8 mouse cellular contexts compared by ENCODE assay signal in the genomic region with DNA sequence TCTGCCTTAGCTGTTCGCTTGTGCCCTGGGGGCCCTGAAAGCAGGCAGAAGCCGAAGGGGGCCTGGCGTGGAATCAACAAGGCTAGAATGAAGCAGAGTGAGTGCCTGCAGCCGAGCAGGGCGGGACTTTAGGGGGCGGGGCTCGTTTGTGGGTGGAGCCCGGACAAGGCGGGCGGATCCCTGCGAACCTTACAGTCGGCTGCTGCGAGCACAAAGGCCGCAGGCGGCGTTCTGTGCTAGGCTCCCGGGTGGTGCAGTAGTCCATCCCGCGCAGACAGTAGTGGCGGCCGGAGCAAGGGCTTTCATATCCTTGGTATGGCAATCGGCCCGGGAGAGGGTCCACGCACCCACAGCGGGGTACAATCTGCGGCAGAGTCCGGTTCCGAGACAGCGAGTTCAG. TPM values are rescaled to one million over a fixed set of nuclear protein-coding genes. Genes with fewer than 3 reads are reported as not detected.
DNase-seq lines count a peak whose midpoint lies in the region; ATAC-seq and TF ChIP-seq lines count a peak whose summit lies in the region.

No protein-coding gene starts in this region.

- H3K27ac ChIP-seq in cortical plate, adult 2 months (ENCODE audit: insufficient read depth, low read length): no peak overlapping the region
- peak overlapping the region; percentile 76 for H3K27ac ChIP-seq in gastrocnemius, adult 2 months
- H3K27ac ChIP-seq in hindbrain, embryonic 16.5 days (ENCODE audit: low read depth, low read length): peak overlapping the region; percentile 62; the same call in 1 of the 2 replicates

- peak overlapping the region; percentile 75 for H3K9ac ChIP-seq in hindbrain, embryonic 16.5 days (ENCODE audit: low read depth, low read length)

- H3K9me3 ChIP-seq in hindbrain, embryonic 16.5 days (ENCODE audit: control insufficient read depth, low read length): no peaks in the 10 kb centered on the region

- no peak for TF ChIP-seq CTCF in cortical plate, adult 2 months (IDR thresholded peaks at IDR 0.05; ENCODE audit: extremely low read depth, insufficient read depth, low read length)
- peak; percentile 37 for TF ChIP-seq CTCF in gastrocnemius, adult 2 months (IDR thresholded peaks at IDR 0.05)

- no peaks in the 10 kb centered on the region for H3K27me3 ChIP-seq in hindbrain, embryonic 16.5 days (replicated peaks; ENCODE audit: control insufficient read depth, insufficient read depth, low read length)

- H3K4me2 ChIP-seq in hindbrain, embryonic 16.5 days (ENCODE audit: low read length): peak overlapping the region; percentile 72

- H3K4me3 ChIP-seq in cortical plate, adult 2 months (ENCODE audit: insufficient read depth, low read length): peak overlapping the region; percentile 45
- H3K4me3 ChIP-seq in gastrocnemius, adult 2 months: peak overlapping the region; percentile 70
- peak overlapping the region; percentile 47 for H3K4me3 ChIP-seq in hindbrain, embryonic 16.5 days (ENCODE audit: low read length)

- H3K4me1 ChIP-seq in cortical plate, adult 2 months (ENCODE audit: control insufficient read depth, insufficient read depth, low read length): peaks cover 3% of the 10 kb centered on the region; the same call in 1 of the 2 replicates
- peaks cover 11% of the 10 kb centered on the region for H3K4me1 ChIP-seq in hindbrain, embryonic 16.5 days (ENCODE audit: control insufficient read depth, insufficient read depth, low read depth, low read length)

- H3K36me3 ChIP-seq in hindbrain, embryonic 16.5 days (ENCODE audit: control insufficient read depth, insufficient read depth, low read length): no peaks in the 10 kb centered on the region

- under 1% methylated on average over 29 of the region's 29 CpGs for WGBS in hindbrain, embryonic 16.5 days

- DNase-seq in adrenal gland, adult 18-20 months (ENCODE audit: low spot score in 2 of 2): peak; percentile 84 to 87
- peak; percentile 93 for DNase-seq in gastrocnemius, adult 2 months
- peak; percentile 78 for DNase-seq in left cerebral cortex, adult 8-10 months (ENCODE audit: low spot score in 2 of 2)
- peak; percentile 81 to 88 for DNase-seq in right cerebral cortex, adult 2 months (ENCODE audit: low spot score in 2 of 2)
- peak; percentile 65 for DNase-seq in urinary bladder, adult 2 months (ENCODE audit: low spot score)

- intact Hi-C loops in gastrocnemius, adult 2 months (cut with DNase I): no loop called here

- TF ChIP-seq POLR2A in cortical plate, adult 2 months (IDR thresholded peaks at IDR 0.05; ENCODE audit: extremely low read depth, insufficient read depth, low read length): peak; percentile 72

- peak; percentile 79 for ATAC-seq in hindbrain, embryonic 16.5 days
- peak; percentile 72 for ATAC-seq in megakaryocyte, adult 5-6 weeks (ENCODE audit: poor library complexity, severe bottlenecking)

RNA-seq across cellular contexts. Expression of a gene that starts 4.0 kb away (rescaled TPM):
- 10 to 100 TPM; 11.6 to 12.4 TPM for total RNA-seq in adrenal gland, adult 18-20 months (2021)
- polyA plus RNA-seq in cortical plate, adult 2 months (2012; rRNA removed): 24.2 and 24.8 TPM in 2 replicates
- 10 to 100 TPM; 75.0 to 87.5 TPM for total RNA-seq in gastrocnemius, adult 2 months (2021)
- polyA plus RNA-seq in hindbrain, embryonic 16.5 days (2015; fragmentation: Nextera tagmentation; extraction: Ambion mirVana): 18.4 and 19.5 TPM in 2 replicates
- 10 to 100 TPM; 20.9 to 26.5 (median 23.3) TPM for total RNA-seq in left cerebral cortex, adult 8-10 months (2022)
- total RNA-seq in megakaryocyte, adult 5-6 weeks (2015): 0.04 TPM in 1 of 2 replicates, not detected in the other
- total RNA-seq in megakaryocyte, adult 5-6 weeks (2017): 0.07 TPM in 1 of 2 replicates, not detected in the other
- polyA plus RNA-seq in urinary bladder, adult 2 months (2012; rRNA removed): 8.0 and 11.4 TPM in 2 replicates

RNA-seq across cellular contexts. Expression of a gene that starts 10.2 kb away (rescaled TPM):
- total RNA-seq in adrenal gland, adult 18-20 months (2021): 1 to 10 TPM in 1 of 2 experiments, under 1 TPM in 1; 0.60 to 1.1 TPM
- polyA plus RNA-seq in cortical plate, adult 2 months (2012; rRNA removed): 4.6 and 4.9 TPM in 2 replicates
- under 1 TPM in 1 of 2 experiments, not detected in 1; 0.67 TPM for total RNA-seq in gastrocnemius, adult 2 months (2021)
- polyA plus RNA-seq in hindbrain, embryonic 16.5 days (2015; fragmentation: Nextera tagmentation; extraction: Ambion mirVana): 17.9 and 21.7 TPM in 2 replicates
- 1 to 10 TPM; 2.7 to 5.7 (median 4.3) TPM for total RNA-seq in left cerebral cortex, adult 8-10 months (2022)
- total RNA-seq in megakaryocyte, adult 5-6 weeks (2015): not detected in 2 replicates
- total RNA-seq in megakaryocyte, adult 5-6 weeks (2017): not detected in 2 replicates
- 0.10 and 0.22 TPM in 2 replicates for polyA plus RNA-seq in urinary bladder, adult 2 months (2012; rRNA removed)

RNA-seq across cellular contexts. Expression of a gene that starts 42.0 kb away (rescaled TPM):
- total RNA-seq in adrenal gland, adult 18-20 months (2021): 10 to 100 TPM; 25.6 to 27.0 TPM
- 43.4 and 46.5 TPM in 2 replicates for polyA plus RNA-seq in cortical plate, adult 2 months (2012; rRNA removed)
- 10 to 100 TPM; 22.7 to 27.6 TPM for total RNA-seq in gastrocnemius, adult 2 months (2021)
- 74.1 and 76.8 TPM in 2 replicates for polyA plus RNA-seq in hindbrain, embryonic 16.5 days (2015; fragmentation: Nextera tagmentation; extraction: Ambion mirVana)
- total RNA-seq in left cerebral cortex, adult 8-10 months (2022): 10 to 100 TPM; 29.4 to 32.6 (median 30.5) TPM
- total RNA-seq in megakaryocyte, adult 5-6 weeks (2015): 13.8 and 24.0 TPM in 2 replicates
- total RNA-seq in megakaryocyte, adult 5-6 weeks (2017): 19.6 and 20.9 TPM in 2 replicates
- polyA plus RNA-seq in urinary bladder, adult 2 months (2012; rRNA removed): 29.5 and 34.6 TPM in 2 replicates

RNA-seq across cellular contexts. Expression of a gene that starts 42.2 kb away (rescaled TPM):
- under 1 TPM; 0.90 to 0.93 TPM for total RNA-seq in adrenal gland, adult 18-20 months (2021)
- polyA plus RNA-seq in cortical plate, adult 2 months (2012; rRNA removed): 0.56 and 0.61 TPM in 2 replicates
- total RNA-seq in gastrocnemius, adult 2 months (2021): under 1 TPM; 0.31 to 0.33 TPM
- 2.4 and 2.8 TPM in 2 replicates for polyA plus RNA-seq in hindbrain, embryonic 16.5 days (2015; fragmentation: Nextera tagmentation; extraction: Ambion mirVana)
- 1 to 10 TPM in 3 of 4 experiments, under 1 TPM in 1; 0.72 to 1.8 (median 1.3) TPM for total RNA-seq in left cerebral cortex, adult 8-10 months (2022)
- total RNA-seq in megakaryocyte, adult 5-6 weeks (2015): 10.7 and 16.0 TPM in 2 replicates
- 7.0 and 9.7 TPM in 2 replicates for total RNA-seq in megakaryocyte, adult 5-6 weeks (2017)
- polyA plus RNA-seq in urinary bladder, adult 2 months (2012; rRNA removed): 0.53 and 0.61 TPM in 2 replicates

Comparison
In these comparisons a context has a peak if more than half of its experiments do, and no peak if none do; other contexts are left out.
1. RNA of a gene that starts 4.0 kb away (total RNA-seq): 75.0 to 87.5 TPM in gastrocnemius, adult 2 months, 20.9 to 26.5 TPM in left cerebral cortex, adult 8-10 months and 11.6 to 12.4 TPM in adrenal gland, adult 18-20 months; 0.04 to 0.07 TPM in megakaryocyte, adult 5-6 weeks; every median in the first group is over 10 times any median in the second.
2. Peak in every context shown above with its lines, with median percentiles within 50 percentile points of each other: DNase-seq and H3K4me3 ChIP-seq.